Mouse (Mus musculus) heart, postnatal 0 days (tissue): ENCODE measurements around the gene Meaf6. TPM values are rescaled to one million over a fixed set of nuclear protein-coding genes. Genes with fewer than 3 reads are reported as not detected.

ENCODE experiments used
- ATAC-seq: fragments of 200-750 bp; cut with Nextera tagmentation; 2 replicates; pipeline ENCODE4 v1.8.0; 2017; ENCODE audit warnings: low read depth, moderate number of reproducible peaks, moderate library complexity; ENCODE audit not compliant: insufficient read depth
- DNase-seq: peaks from one replicate; pipeline ENCODE4 v3.0.0-alpha.2; 2016; ENCODE audit warnings: low spot score
- H3K27ac ChIP-seq: fragments of 300-500 bp; sonication (generic); 2 replicates; pipeline ENCODE4 v1.5.1; 2014; ENCODE audit warnings: low read depth, mild to moderate bottlenecking
- H3K27me3 ChIP-seq: fragments of 300-500 bp; sonication (generic); 2 replicates; pipeline ENCODE4 v1.6.1; 2014; ENCODE audit warnings: low read length, mixed read lengths; ENCODE audit not compliant: control insufficient read depth, insufficient read depth
- H3K36me3 ChIP-seq: fragments of 300-500 bp; sonication (generic); replicated peaks from 2 replicates; pipeline ENCODE4 v1.6.1; 2014; ENCODE audit warnings: low read length, mixed read lengths; ENCODE audit not compliant: control insufficient read depth, insufficient read depth
- H3K4me1 ChIP-seq: fragments of 300-500 bp; sonication (generic); 2 replicates; pipeline ENCODE4 v1.6.1; 2014; ENCODE audit warnings: antibody characterized with exemption; ENCODE audit not compliant: control insufficient read depth, insufficient read depth
- H3K4me2 ChIP-seq: fragments of 300-500 bp; sonication (generic); 2 replicates; pipeline ENCODE4 v1.6.1; 2014; ENCODE audit warnings: low read depth, mild to moderate bottlenecking, low read length, moderate library complexity
- H3K4me3 ChIP-seq: fragments of 300-500 bp; sonication (generic); 2 replicates; pipeline ENCODE4 v1.5.1; 2014; ENCODE audit warnings: low read depth, low read length
- H3K9ac ChIP-seq: fragments of 300-500 bp; sonication (generic); replicated peaks from 2 replicates; pipeline ENCODE4 v1.6.1; 2014; ENCODE audit warnings: low read depth, low read length, mixed read lengths
- H3K9me3 ChIP-seq: fragments of 300-500 bp; sonication (generic); replicated peaks from 2 replicates; pipeline ENCODE4 v1.6.1; 2016; ENCODE audit warnings: low read length; ENCODE audit not compliant: control insufficient read depth
- CTCF ChIP-seq: IDR thresholded peaks from 2 replicates; pipeline ENCODE4 v1.5.1; 2016; ENCODE audit warnings: antibody characterized with exemption, control low read depth, low read depth
- EP300 ChIP-seq: IDR thresholded peaks from 2 replicates; pipeline ENCODE4 v1.6.1; 2016; ENCODE audit warnings: antibody characterized with exemption, low read depth
- WGBS: fragments of 180-500 bp; shearing (Covaris S2); extraction: QIAGEN DNeasy Blood & Tissue Kit; methylation state at CpG from one replicate; pipeline ENCODE4 v1.1.7; 2014; 5-methylcytosine and 5-hydroxymethylcytosine counted together
- polyA plus RNA-seq: library from polyadenylated mRNA; unstranded; fragments of >200 nt; fragmentation: Nextera tagmentation; extraction: Ambion mirVana; gene quantifications from 2 replicates; pipeline ENCODE4 v1.2.1, GENCODE M21; 2015
- total RNA-seq: library from RNA; depleted of rRNA; stranded (reverse); fragments of >200 nt; gene quantifications from 2 replicates; pipeline ENCODE4 v1.2.3, GENCODE M21; 2014; ENCODE audit warnings: low replicate concordance

Meaf6 gene
- total and polyA plus RNA-seq, 2 experiments from 2014 or later: 28.9 TPM

GRCm38 (mm10) chr4:125134631-125135030 lies 49.7 kb downstream of the Meaf6 start:
- no peaks in the 10 kb centered on the region for H3K9me3 ChIP-seq
- WGBS: 67% methylated on average over 5 of the region's 5 CpGs
- H3K4me2 ChIP-seq: no peak overlapping the region
- no peaks in the 10 kb centered on the region for H3K4me1 ChIP-seq
- H3K36me3 ChIP-seq: no peaks in the 10 kb centered on the region
- H3K27ac ChIP-seq: no peak overlapping the region
- H3K9ac ChIP-seq: no peak overlapping the region
- H3K27me3 ChIP-seq: no peaks in the 10 kb centered on the region
- no peak for DNase-seq
- ATAC-seq: no peak
- TF ChIP-seq EP300: no peak
- no peak for TF ChIP-seq CTCF
- H3K4me3 ChIP-seq: no peak overlapping the region

- no peak for DNase-seq
- H3K27ac ChIP-seq: no peak overlapping the region
- H3K27me3 ChIP-seq: no peaks in the 10 kb centered on the region
- no peaks in the 10 kb centered on the region for H3K36me3 ChIP-seq
- no peak for ATAC-seq
- no peak overlapping the region for H3K9ac ChIP-seq
- H3K4me2 ChIP-seq: no peak overlapping the region
- H3K4me3 ChIP-seq: no peak overlapping the region
- H3K9me3 ChIP-seq: no peaks in the 10 kb centered on the region
- no peaks in the 10 kb centered on the region for H3K4me1 ChIP-seq
- no peak for TF ChIP-seq CTCF
- TF ChIP-seq EP300: no peak
- 64% methylated on average over 10 of the region's 10 CpGs for WGBS
These were observed 50.3 kb downstream of the Meaf6 start for GRCm38 (mm10) chr4:125135076-125135855.

DNA sequence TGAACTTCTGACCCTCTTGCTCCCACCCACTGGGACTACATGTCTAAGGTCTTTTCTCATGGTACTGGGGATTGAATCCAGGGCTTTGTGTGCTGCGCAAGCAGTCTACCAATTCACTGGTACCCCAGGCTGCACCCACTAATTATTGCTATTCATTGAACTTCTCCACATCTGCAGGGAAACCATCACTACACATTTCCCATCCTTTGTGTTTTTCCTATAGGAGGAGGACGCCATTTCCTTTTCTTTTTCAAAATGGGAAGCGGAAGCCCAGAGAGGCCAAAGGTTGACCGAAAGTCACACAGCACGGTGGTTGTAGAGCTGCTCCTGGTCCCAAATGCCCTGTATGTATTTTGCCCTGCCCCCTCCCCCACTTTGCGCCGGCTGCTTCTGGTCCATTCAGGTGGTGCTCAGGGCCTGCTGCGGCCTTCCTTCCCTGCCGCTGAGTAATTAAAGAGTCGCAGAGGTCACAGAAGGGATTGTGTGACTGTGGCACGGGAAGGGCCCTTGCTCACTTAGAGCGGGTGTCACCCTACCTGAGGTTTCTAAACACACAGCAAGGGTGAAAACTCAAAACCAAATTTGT lies 51.5 kb downstream of the Meaf6 start:
- Histone ChIP-seq H3K4me3 (no peak overlapping the region), H3K9me3 (no peaks in the 10 kb centered on the region), H3K4me2 (no peak overlapping the region), H3K9ac (no peak overlapping the region), H3K27me3 (no peaks in the 10 kb centered on the region), H3K36me3 (no peaks in the 10 kb centered on the region), H3K27ac (no peak overlapping the region), H3K4me1 (no peaks in the 10 kb centered on the region)
- no peak for TF ChIP-seq EP300
- no peak for TF ChIP-seq CTCF
- ATAC-seq (no peak), DNase-seq (no peak)
- WGBS: 72% methylated on average over 12 of the region's 12 CpGs

- H3K9me3 ChIP-seq: no peaks in the 10 kb centered on the region
- ATAC-seq: no peak
- 58% methylated on average over 7 of the region's 7 CpGs for WGBS
These were observed 53.4 kb downstream of the Meaf6 start for GRCm38 (mm10) chr4:125138321-125138720.

DNA sequence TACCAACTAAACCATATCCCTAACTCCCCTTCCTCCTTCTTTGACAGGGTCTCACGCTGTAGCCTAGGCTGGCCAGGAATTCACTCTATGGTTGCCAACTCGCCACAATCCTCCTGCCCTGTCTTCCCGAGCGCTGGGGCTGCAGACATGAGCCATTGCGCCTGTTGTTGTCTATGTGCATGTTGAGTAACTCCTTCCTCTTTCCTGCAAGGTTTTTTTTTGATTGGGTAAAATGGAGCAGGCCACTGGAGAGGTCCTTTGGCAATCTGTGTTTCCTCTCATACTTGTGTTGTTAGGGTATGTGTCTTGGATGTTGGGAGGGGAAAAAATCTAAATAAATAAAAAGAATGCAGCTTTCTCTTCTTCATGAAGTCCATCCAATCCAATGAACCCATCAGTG lies 59.3 kb downstream of the Meaf6 start:
- ATAC-seq (no peak), DNase-seq (no peak)
- WGBS: 56% methylated on average over 5 of the region's 5 CpGs
- Histone ChIP-seq H3K4me1 (no peaks in the 10 kb centered on the region), H3K36me3 (no peaks in the 10 kb centered on the region), H3K4me3 (no peak overlapping the region), H3K4me2 (no peak overlapping the region), H3K27ac (no peak overlapping the region), H3K27me3 (peaks cover 16% of the 10 kb centered on the region; the same call in 1 of the 2 replicates), H3K9ac (no peak overlapping the region), H3K9me3 (no peaks in the 10 kb centered on the region)
- TF ChIP-seq EP300 (no peak), CTCF (no peak)

More at GRCm38 (mm10) chr4:125138321-125138720, 53.4 kb downstream of the Meaf6 start:
- Histone ChIP-seq H3K9ac (no peak overlapping the region), H3K4me3 (no peak overlapping the region), H3K4me1 (no peaks in the 10 kb centered on the region), H3K27me3 (no peaks in the 10 kb centered on the region), H3K4me2 (no peak overlapping the region), H3K27ac (no peak overlapping the region), H3K36me3 (no peaks in the 10 kb centered on the region)
- DNase-seq: no peak
- no peak for TF ChIP-seq CTCF
- TF ChIP-seq EP300: no peak

- DNase-seq: no peak
- no peaks in the 10 kb centered on the region for H3K9me3 ChIP-seq
- peaks cover 16% of the 10 kb centered on the region; the same call in 1 of the 2 replicates for H3K27me3 ChIP-seq
- ATAC-seq: no peak
- no peak overlapping the region for H3K4me2 ChIP-seq
- H3K4me1 ChIP-seq: no peaks in the 10 kb centered on the region
- no peaks in the 10 kb centered on the region for H3K36me3 ChIP-seq
- 42% methylated on average over 7 of the region's 7 CpGs for WGBS
- no peak overlapping the region for H3K9ac ChIP-seq
- H3K4me3 ChIP-seq: no peak overlapping the region
- no peak overlapping the region for H3K27ac ChIP-seq
- TF ChIP-seq EP300 (no peak), CTCF (no peak)
These were observed 59.7 kb downstream of the Meaf6 start for GRCm38 (mm10) chr4:125144627-125145026.
